Comparison of ENCODE assay signal across 13 mouse cellular contexts in the genomic region with DNA sequence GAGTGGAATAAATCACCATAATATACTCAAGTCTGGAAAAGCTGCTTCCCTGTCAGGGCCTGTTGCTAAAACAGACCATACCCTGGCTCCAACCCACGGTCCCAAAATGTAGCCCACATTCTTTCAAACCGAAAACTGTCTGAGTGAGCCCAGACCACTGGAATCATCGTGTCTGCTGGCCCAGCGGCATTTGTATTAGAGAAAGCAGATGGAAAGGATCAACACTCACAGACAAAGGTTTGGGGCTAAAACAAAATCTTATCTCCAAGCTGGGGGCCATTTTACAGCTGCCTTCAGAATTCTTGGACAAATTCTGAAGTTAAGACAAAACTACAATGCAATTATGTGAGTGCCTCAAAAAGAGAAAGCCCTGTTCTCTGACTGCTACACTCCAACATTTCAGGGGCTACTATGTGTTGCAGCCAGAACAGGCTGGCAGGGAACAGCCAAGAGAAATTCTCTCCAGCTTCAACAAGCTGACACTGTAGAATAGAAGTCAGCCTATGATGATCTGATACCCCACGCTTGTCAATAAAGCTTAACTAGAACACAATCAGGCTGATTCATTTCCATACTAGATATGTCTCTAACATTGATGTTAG.
DNase-seq lines count a peak whose midpoint lies in the region; ATAC-seq and TF ChIP-seq lines count a peak whose summit lies in the region.
"Had no signal": no experiment of that assay in that cellular context is flagged by ENCODE, and none has a peak within 500 bp of the region (broad histone marks: within the 10 kb centered on the region; RNA-seq: fewer than 3 reads in every experiment).

No protein-coding gene starts in this region.

- no peaks in the 10 kb centered on the region for H3K9me3 ChIP-seq in limb, embryonic 14.5 days (ENCODE audit: control insufficient read depth, low read length)
- H3K9me3 ChIP-seq: hindbrain, embryonic 12.5 days; liver, embryonic 15.5 days had no signal

- TF ChIP-seq POLR2A in limb, embryonic 14.5 days (IDR thresholded peaks at IDR 0.05; ENCODE audit: borderline replicate concordance, extremely low read depth, insufficient read depth, insufficient read length), result no peak

- H3K4me3 ChIP-seq in limb, embryonic 14.5 days (replicated peaks; ENCODE audit: low read length), result no peak overlapping the region
- H3K4me3 ChIP-seq: hindbrain, embryonic 12.5 days; liver, embryonic 15.5 days had no signal

- H3K9ac ChIP-seq in limb, embryonic 14.5 days (ENCODE audit: low read depth, low read length, severe bottlenecking), result no peak overlapping the region
- H3K9ac ChIP-seq: hindbrain, embryonic 12.5 days; liver, embryonic 15.5 days had no signal

- ATAC-seq in limb, embryonic 14.5 days (ENCODE audit: low FRiP score, low read depth), result peak; percentile 28
- ATAC-seq: midbrain, embryonic 16.5 days had no signal

- H3K4me2 ChIP-seq in limb, embryonic 14.5 days (replicated peaks; ENCODE audit: low read depth, low read length, severe bottlenecking), result no peak overlapping the region
- H3K4me2 ChIP-seq: hindbrain, embryonic 12.5 days; liver, embryonic 15.5 days had no signal

- H3K27ac ChIP-seq in limb, embryonic 14.5 days (replicated peaks; ENCODE audit: low read depth, low read length), result peak overlapping the region; percentile 71
- H3K27ac ChIP-seq: hindbrain, embryonic 12.5 days; liver, embryonic 15.5 days had no signal

- H3K36me3 ChIP-seq in limb, embryonic 14.5 days (ENCODE audit: control insufficient read depth, insufficient read depth, low read length), result peaks cover 74% of the 10 kb centered on the region
- H3K36me3 ChIP-seq: hindbrain, embryonic 12.5 days; liver, embryonic 15.5 days had no signal

- H3K27me3 ChIP-seq in limb, embryonic 14.5 days (ENCODE audit: control insufficient read depth, insufficient read depth, low read length), result no peaks in the 10 kb centered on the region
- H3K27me3 ChIP-seq: hindbrain, embryonic 12.5 days; liver, embryonic 15.5 days had no signal

- 70% methylated on average over 5 of the region's 5 CpGs for WGBS in limb, embryonic 14.5 days

- peaks cover 36% of the 10 kb centered on the region for H3K4me1 ChIP-seq in limb, embryonic 14.5 days (ENCODE audit: control insufficient read depth, insufficient read depth, low read length)
- H3K4me1 ChIP-seq: liver, embryonic 15.5 days had no signal

- DNase-seq in gastrocnemius, postnatal 10 days, result peak; percentile 17
- no peak for DNase-seq in gastrocnemius, adult 18-20 months (ENCODE audit: low spot score)
- peak; percentile 49 for DNase-seq in urinary bladder, postnatal 14 days (ENCODE audit: low spot score)
- no peak for DNase-seq in urinary bladder, postnatal 36 days (ENCODE audit: low spot score in 2 of 2)
- no peak for DNase-seq in limb, embryonic 14.5 days (ENCODE audit: low spot score)
- DNase-seq in ovary, postnatal 36 days (ENCODE audit: low spot score), result no peak
- DNase-seq in cerebellum, adult 11 months, result no peak
- no peak for DNase-seq in testis, postnatal 10 days (ENCODE audit: low spot score)
- DNase-seq: cerebellum, adult 9-11 months; layer of hippocampus, postnatal 36 days had no signal

Comparison
In these comparisons a context has a peak if more than half of its experiments do, and no peak if none do; other contexts are left out.
1. DNase-seq: peak in gastrocnemius, postnatal 10 days (single experiment) and urinary bladder, postnatal 14 days (single experiment); none in gastrocnemius, adult 18-20 months (single experiment), urinary bladder, postnatal 36 days (0 of 2), limb, embryonic 14.5 days (single experiment), ovary, postnatal 36 days (single experiment), cerebellum, adult 11 months (single experiment) and testis, postnatal 10 days (single experiment).